Mouse (Mus musculus) E14TG2a.4 (cell line): ENCODE results near the gene Comtd1.

Experiments used
- CTCF ChIP-seq: conservative IDR thresholded peaks from 2 replicates; pipeline ENCODE4 v1.5.1; 2014; ENCODE audit warnings: low read length
- NANOG ChIP-seq: IDR thresholded peaks from 2 replicates; pipeline ENCODE4 v1.6.1; 2014; ENCODE audit warnings: borderline replicate concordance, low read length, mixed read lengths

- TF ChIP-seq CTCF = no peak
- TF ChIP-seq NANOG = no peak
These were observed 41.7 kb upstream of the Comtd1 start for GRCm38 (mm10) chr14:21890430-21890829.
